Mouse (Mus musculus) myocyte (in vitro differentiated cells): Measurements from ENCODE around the gene Nup93.

ENCODE experiments used
- CEBPB ChIP-seq: IDR thresholded peaks from 2 replicates; pipeline ENCODE4 v1.6.1; 2011; ENCODE audit warnings: mild to moderate bottlenecking, moderate library complexity; ENCODE audit not compliant: poor library complexity, insufficient read depth, severe bottlenecking
- E2F4 ChIP-seq: IDR thresholded peaks from one replicate; pipeline ENCODE4 v1.6.1; 2011; ENCODE audit warnings: mild to moderate bottlenecking, control low read depth, moderate library complexity; ENCODE audit not compliant: insufficient read depth
- MAX ChIP-seq: IDR thresholded peaks from one replicate; pipeline ENCODE4 v1.6.1; 2011; ENCODE audit warnings: low read depth, mild to moderate bottlenecking, control low read depth
- MYOD1 ChIP-seq, 3 experiments: IDR thresholded peaks; one replicate each; pipeline ENCODE4 v1.6.1; 2011; ENCODE audit warnings: control low read depth in 2 of 3, low read depth in 2 of 3, mild to moderate bottlenecking in 2 of 3, moderate library complexity in 1 of 3; ENCODE audit not compliant: insufficient read length in 2 of 3, control insufficient read depth in 1 of 3
- MYOG ChIP-seq, 3 experiments: IDR thresholded peaks; one replicate each; pipeline ENCODE4 v1.6.1; 2011; ENCODE audit warnings: control low read depth in 2 of 3, low read depth in 2 of 3, mild to moderate bottlenecking in 2 of 3; ENCODE audit not compliant: insufficient read length in 2 of 3, control insufficient read depth in 1 of 3, insufficient read depth in 1 of 3
- POLR2A ChIP-seq: IDR thresholded peaks from one replicate; pipeline ENCODE4 v1.6.1; 2011; ENCODE audit warnings: low read depth, mild to moderate bottlenecking, control low read depth, moderate library complexity; ENCODE audit not compliant: insufficient read length
- POLR2AphosphoS2 ChIP-seq: IDR thresholded peaks from one replicate; pipeline ENCODE4 v1.6.1; 2011; ENCODE audit warnings: low read depth, control low read depth; ENCODE audit not compliant: insufficient read length
- REST ChIP-seq: IDR thresholded peaks from one replicate; pipeline ENCODE4 v1.6.1; 2011; ENCODE audit warnings: mild to moderate bottlenecking, control low read depth, moderate library complexity; ENCODE audit not compliant: insufficient read depth, insufficient read length
- TCF12 ChIP-seq: IDR thresholded peaks from one replicate; pipeline ENCODE4 v1.6.1; 2011; ENCODE audit warnings: mild to moderate bottlenecking, control low read depth; ENCODE audit not compliant: poor library complexity, insufficient read depth, severe bottlenecking
- USF1 ChIP-seq: IDR thresholded peaks from one replicate; pipeline ENCODE4 v1.6.1; 2011; ENCODE audit warnings: low read depth, mild to moderate bottlenecking, control low read depth, moderate library complexity

- TF ChIP-seq POLR2A (no peak), E2F4 (no peak), TCF12 (no peak), CEBPB (no peak), USF1 (no peak), MAX (no peak), MYOD1 (IDR thresholded peaks at IDR 0.05; ENCODE audit: control insufficient read depth in 1 of 3, insufficient read length in 2 of 3, low read depth in 2 of 3) (no peak), MYOG (IDR thresholded peaks at IDR 0.05; ENCODE audit: control insufficient read depth in 1 of 3, insufficient read depth in 1 of 3, insufficient read length in 2 of 3, low read depth in 2 of 3) (no peak), POLR2AphosphoS2 (no peak), REST (no peak)
Observed at GRCm38 (mm10) chr8:94326016-94326415, 111.7 kb downstream of the Nup93 start.
